Mouse (Mus musculus): ENCODE results near the gene Hoxb1. TPM values are rescaled to one million over a fixed set of nuclear protein-coding genes. Genes with fewer than 3 reads are reported as not detected.
A peak's percentile ranks its signal among the peaks of the same experiment; 100 is the strongest.

Hoxb1 gene
- polyA plus RNA-seq, 1 experiment from 2014 or later = 2.2 TPM

DNA sequence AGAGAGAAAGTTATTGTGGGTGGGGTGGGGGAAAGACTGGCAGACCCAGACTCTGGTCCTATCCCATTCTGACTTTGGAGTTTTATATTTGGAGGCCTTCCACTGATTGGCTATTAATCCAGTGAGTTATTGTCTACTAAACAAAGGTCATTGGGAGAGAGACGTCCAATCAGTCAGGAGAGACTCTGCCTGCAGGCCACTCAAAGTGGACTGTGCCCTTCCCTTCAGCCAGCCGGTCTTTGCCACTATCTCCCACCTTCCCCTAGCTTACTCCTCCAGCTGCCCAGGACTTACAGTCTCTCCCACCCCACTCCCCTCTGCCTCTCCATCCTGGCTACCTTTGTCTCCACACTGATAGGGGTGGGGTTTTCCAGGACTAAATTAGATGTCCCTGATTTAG is 29.0 kb upstream of the Hoxb1 start:
- H3K4me3 ChIP-seq = peak overlapping the region; percentile 42

GRCm38 (mm10) chr11:96337026-96337425 is 28.5 kb upstream of the Hoxb1 start:
- no peak for ATAC-seq (ENCODE audit: low FRiP score)
- Histone ChIP-seq H3K4me3 (peak overlapping the region; percentile 42), H3K4me1 (peaks cover 8% of the 10 kb centered on the region; the same call in 1 of the 2 replicates), H3K4me2 (replicated peaks) (peak overlapping the region; percentile 62), H3K27me3 (peaks cover 98% of the 10 kb centered on the region), H3K36me3 (no peaks in the 10 kb centered on the region), H3K9ac (peak overlapping the region; percentile 85), H3K27ac (peak overlapping the region; percentile 95), H3K9me3 (replicated peaks) (no peaks in the 10 kb centered on the region)
- 1% methylated on average over 6 of the region's 6 CpGs for WGBS

More for the DNA sequence above, 29.0 kb upstream of the Hoxb1 start:
- 0 out of 2 replicates have a peak, but pooled peaks have one; percentile 33 for ATAC-seq (ENCODE audit: low FRiP score)
- peak overlapping the region; percentile 62 for H3K4me2 ChIP-seq (replicated peaks)
- peak overlapping the region; percentile 95 for H3K27ac ChIP-seq
- peaks cover 100% of the 10 kb centered on the region for H3K27me3 ChIP-seq
- no peaks in the 10 kb centered on the region for H3K9me3 ChIP-seq (replicated peaks)
- H3K36me3 ChIP-seq = no peaks in the 10 kb centered on the region
- WGBS = 4% methylated on average over 2 of the region's 2 CpGs
- H3K9ac ChIP-seq = peak overlapping the region; percentile 85
- H3K4me1 ChIP-seq = peaks cover 8% of the 10 kb centered on the region; the same call in 1 of the 2 replicates

GRCm38 (mm10) chr11:96338957-96339855 is 26.3 kb upstream of the Hoxb1 start:
- H3K4me1 ChIP-seq = peaks cover 10% of the 10 kb centered on the region; the same call in 1 of the 2 replicates

GRCm38 (mm10) chr11:96340698-96341365 is 24.7 kb upstream of the Hoxb1 start:
- H3K4me1 ChIP-seq = peaks cover 21% of the 10 kb centered on the region
- H3K4me3 ChIP-seq = peak overlapping the region; percentile 42

More at GRCm38 (mm10) chr11:96338957-96339855, 26.3 kb upstream of the Hoxb1 start:
- Histone ChIP-seq H3K9ac (peak overlapping the region; percentile 85), H3K27ac (peak overlapping the region; percentile 95), H3K4me3 (peak overlapping the region; percentile 42), H3K27me3 (peaks cover 95% of the 10 kb centered on the region), H3K4me2 (replicated peaks) (peak overlapping the region; percentile 62), H3K36me3 (no peaks in the 10 kb centered on the region), H3K9me3 (replicated peaks) (no peaks in the 10 kb centered on the region)
- 14% methylated on average over 7 of the region's 7 CpGs for WGBS
- ATAC-seq (ENCODE audit: low FRiP score) = no peak

DNA sequence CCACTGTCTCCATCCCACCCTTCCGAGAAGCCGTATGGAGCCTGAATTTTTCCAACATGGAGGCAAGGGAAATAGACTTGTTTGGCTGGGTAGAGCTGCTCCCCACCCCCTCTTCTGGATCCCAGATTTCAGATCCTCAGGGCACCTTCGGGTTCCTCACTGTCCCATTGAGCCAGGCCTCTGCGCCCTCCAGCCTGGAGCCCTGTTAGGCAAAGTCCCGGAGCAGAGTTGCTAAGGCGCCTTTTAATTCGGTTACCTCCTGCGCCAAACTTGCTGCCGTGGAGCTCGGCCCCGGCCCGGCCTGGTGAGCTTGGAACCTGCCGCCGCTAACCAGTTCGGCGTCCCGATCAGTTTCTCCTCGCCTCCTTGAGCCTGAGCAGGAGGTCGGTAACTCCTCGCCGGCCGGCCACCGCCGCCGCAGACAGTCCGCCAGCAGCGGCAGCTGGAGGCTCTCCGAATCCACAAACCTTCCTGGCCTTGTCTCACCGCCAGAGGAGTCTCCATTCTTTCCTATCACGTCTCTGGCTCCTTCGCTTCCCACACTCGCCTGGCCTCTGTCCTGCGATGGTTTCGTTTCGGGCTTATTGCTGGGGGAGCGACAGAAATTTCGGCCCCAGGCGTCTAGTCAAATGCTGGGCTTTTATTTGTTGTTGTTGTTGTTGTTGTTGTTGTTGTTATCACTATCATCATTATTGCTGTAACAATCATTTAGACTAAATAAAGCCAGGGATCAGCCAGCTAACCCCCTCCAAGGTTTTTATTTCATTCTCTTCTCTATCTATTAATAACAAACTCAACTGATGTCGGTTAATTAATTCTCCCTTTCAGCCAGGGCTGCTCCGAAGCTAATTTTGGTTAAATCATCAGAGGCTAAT is 23.6 kb upstream of the Hoxb1 start:
- Histone ChIP-seq H3K9ac (peak overlapping the region; percentile 85), H3K27me3 (peaks cover 94% of the 10 kb centered on the region), H3K27ac (peak overlapping the region; percentile 95), H3K9me3 (replicated peaks) (no peaks in the 10 kb centered on the region), H3K4me3 (peak overlapping the region; percentile 42), H3K4me1 (peaks cover 26% of the 10 kb centered on the region), H3K36me3 (no peaks in the 10 kb centered on the region), H3K4me2 (replicated peaks) (peak overlapping the region; percentile 62)
- 2% methylated on average over 40 of the region's 40 CpGs for WGBS
- ATAC-seq (ENCODE audit: low FRiP score) = no peak

More at GRCm38 (mm10) chr11:96340698-96341365, 24.7 kb upstream of the Hoxb1 start:
- H3K27me3 ChIP-seq = peaks cover 94% of the 10 kb centered on the region
- ATAC-seq (ENCODE audit: low FRiP score) = peak; percentile 59
- no peaks in the 10 kb centered on the region for H3K36me3 ChIP-seq
- H3K27ac ChIP-seq = peak overlapping the region; percentile 95
- H3K9ac ChIP-seq = peak overlapping the region; percentile 85
- peak overlapping the region; percentile 62 for H3K4me2 ChIP-seq (replicated peaks)
- 1% methylated on average over 17 of the region's 36 CpGs for WGBS
- H3K9me3 ChIP-seq (replicated peaks) = no peaks in the 10 kb centered on the region

DNA sequence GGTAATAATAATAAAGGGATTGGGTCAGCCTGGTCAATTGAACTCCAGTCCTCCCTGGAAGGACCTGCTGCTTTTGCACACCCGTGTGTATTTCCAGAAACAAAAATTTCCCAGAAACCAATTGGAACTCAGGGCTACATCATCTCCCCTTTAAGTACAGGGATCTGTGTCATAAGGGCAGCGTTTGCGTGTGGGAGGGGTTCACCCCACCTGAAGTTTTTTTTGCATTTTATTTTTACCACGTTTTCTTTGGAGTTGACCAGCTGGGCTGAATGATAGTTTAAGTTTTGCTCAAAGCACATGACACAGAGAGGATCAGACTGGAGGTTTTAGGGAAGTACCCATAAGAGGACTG is 23.0 kb upstream of the Hoxb1 start:
- peaks cover 26% of the 10 kb centered on the region for H3K4me1 ChIP-seq
- H3K4me2 ChIP-seq (replicated peaks) = peak overlapping the region; percentile 62
- peak overlapping the region; percentile 85 for H3K9ac ChIP-seq
- 0% methylated on average over 4 of the region's 4 CpGs for WGBS
- H3K27me3 ChIP-seq = peaks cover 91% of the 10 kb centered on the region
- peak overlapping the region; percentile 42 for H3K4me3 ChIP-seq
- ATAC-seq (ENCODE audit: low FRiP score) = no peak
- H3K9me3 ChIP-seq (replicated peaks) = no peaks in the 10 kb centered on the region
- H3K27ac ChIP-seq = peak overlapping the region; percentile 95
- H3K36me3 ChIP-seq = no peaks in the 10 kb centered on the region

DNA sequence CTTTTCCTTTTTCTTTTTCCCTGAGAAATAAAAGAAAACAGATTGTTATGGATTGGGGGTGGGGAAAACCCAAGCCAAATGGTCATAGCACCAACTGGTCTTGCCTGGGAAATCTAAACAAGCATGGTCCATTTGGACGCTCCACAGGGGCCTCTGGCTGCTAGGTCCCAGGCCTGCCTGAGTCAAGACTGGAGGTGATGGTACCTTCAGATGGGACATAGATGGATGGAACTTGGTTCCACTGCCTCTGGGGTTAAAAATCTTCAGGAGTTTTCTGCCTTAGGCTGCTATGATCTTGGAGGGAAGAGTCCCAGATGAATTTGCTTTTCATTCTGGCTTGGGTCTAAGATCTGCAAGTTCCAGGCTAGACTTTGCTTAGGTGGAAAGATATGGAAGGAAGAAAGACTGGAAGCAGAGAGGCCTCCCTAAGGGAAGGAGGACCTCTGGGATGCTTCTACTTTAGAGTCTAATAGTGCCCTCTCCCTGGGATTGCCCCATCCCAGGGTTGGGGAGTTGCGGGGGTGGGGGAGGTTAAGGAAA is 22.3 kb upstream of the Hoxb1 start:
- H3K9ac ChIP-seq = peak overlapping the region; percentile 85
- peak overlapping the region; percentile 95 for H3K27ac ChIP-seq
- ATAC-seq (ENCODE audit: low FRiP score) = no peak
- WGBS = 8% methylated on average over 2 of the region's 2 CpGs
- H3K4me2 ChIP-seq (replicated peaks) = peak overlapping the region; percentile 62
- peaks cover 90% of the 10 kb centered on the region for H3K27me3 ChIP-seq
- H3K4me3 ChIP-seq = peak overlapping the region; percentile 42
- H3K36me3 ChIP-seq = no peaks in the 10 kb centered on the region
- H3K4me1 ChIP-seq = peaks cover 30% of the 10 kb centered on the region
- no peaks in the 10 kb centered on the region for H3K9me3 ChIP-seq (replicated peaks)

DNA sequence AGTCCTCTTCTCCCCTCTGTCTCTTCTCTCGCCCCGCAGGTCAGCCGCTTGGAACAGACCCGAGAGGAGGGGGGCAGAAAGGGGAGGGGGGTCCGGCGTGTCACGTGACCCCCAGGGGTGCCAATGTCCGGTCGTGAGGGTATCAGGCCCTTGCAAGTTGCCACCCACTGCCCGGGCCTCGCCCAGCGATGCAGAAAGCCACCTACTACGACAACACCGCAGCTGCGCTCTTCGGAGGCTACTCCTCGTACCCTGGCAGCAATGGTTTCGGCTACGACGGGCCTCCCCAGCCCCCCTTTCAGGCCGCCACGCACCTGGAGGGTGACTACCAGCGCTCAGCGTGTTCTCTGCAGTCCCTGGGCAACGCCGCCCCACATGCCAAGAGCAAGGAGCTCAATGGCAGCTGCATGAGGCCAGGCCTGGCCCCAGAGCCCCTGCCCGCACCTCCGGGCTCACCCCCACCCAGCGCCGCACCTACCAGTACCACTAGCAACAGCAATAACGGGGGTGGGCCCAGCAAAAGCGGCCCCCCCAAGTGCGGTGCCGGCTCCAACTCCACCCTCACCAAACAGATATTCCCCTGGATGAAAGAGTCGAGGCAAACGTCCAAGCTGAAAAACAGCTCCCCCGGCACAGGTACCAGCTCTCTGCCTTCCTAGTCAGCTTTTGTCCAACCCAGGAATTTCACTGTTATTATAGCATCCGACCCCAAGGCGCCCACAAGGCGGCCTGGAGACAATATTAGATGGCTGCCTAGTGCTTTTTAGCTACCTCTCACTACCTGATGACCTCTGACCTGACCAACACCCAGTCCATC is 21.3 kb upstream of the Hoxb1 start:
- WGBS = 2% methylated on average over 40 of the region's 40 CpGs
- peak overlapping the region; percentile 85 for H3K9ac ChIP-seq
- H3K4me2 ChIP-seq (replicated peaks) = peak overlapping the region; percentile 62
- ATAC-seq (ENCODE audit: low FRiP score) = peak; percentile 33; the same call in 1 of the 2 replicates
- peak overlapping the region; percentile 95 for H3K27ac ChIP-seq
- peaks cover 88% of the 10 kb centered on the region for H3K27me3 ChIP-seq
- H3K4me1 ChIP-seq = peaks cover 30% of the 10 kb centered on the region
- H3K9me3 ChIP-seq (replicated peaks) = no peaks in the 10 kb centered on the region
- peak overlapping the region; percentile 42 for H3K4me3 ChIP-seq
- no peaks in the 10 kb centered on the region for H3K36me3 ChIP-seq

DNA sequence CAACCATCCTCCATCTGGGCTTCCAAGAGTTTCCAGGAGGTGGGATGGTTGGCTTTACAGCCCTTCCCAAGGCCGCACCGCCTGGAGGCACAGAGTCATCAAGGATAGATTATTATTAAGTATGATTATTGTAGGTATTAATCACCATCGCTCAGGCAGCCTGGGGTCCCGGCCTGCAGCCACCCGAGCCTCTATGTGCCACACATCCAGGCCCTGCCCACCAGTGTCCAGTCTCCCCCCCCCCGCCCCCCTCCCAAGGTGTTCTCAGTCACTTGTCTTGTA is 20.7 kb upstream of the Hoxb1 start:
- peak overlapping the region; percentile 42 for H3K4me3 ChIP-seq
- H3K9ac ChIP-seq = peak overlapping the region; percentile 85
- H3K4me1 ChIP-seq = peaks cover 35% of the 10 kb centered on the region
- no peak for ATAC-seq (ENCODE audit: low FRiP score)
- no peaks in the 10 kb centered on the region for H3K9me3 ChIP-seq (replicated peaks)
- no peaks in the 10 kb centered on the region for H3K36me3 ChIP-seq
- peak overlapping the region; percentile 62 for H3K4me2 ChIP-seq (replicated peaks)
- 18% methylated on average over 6 of the region's 6 CpGs for WGBS
- peak overlapping the region; percentile 95 for H3K27ac ChIP-seq
- peaks cover 88% of the 10 kb centered on the region for H3K27me3 ChIP-seq

DNA sequence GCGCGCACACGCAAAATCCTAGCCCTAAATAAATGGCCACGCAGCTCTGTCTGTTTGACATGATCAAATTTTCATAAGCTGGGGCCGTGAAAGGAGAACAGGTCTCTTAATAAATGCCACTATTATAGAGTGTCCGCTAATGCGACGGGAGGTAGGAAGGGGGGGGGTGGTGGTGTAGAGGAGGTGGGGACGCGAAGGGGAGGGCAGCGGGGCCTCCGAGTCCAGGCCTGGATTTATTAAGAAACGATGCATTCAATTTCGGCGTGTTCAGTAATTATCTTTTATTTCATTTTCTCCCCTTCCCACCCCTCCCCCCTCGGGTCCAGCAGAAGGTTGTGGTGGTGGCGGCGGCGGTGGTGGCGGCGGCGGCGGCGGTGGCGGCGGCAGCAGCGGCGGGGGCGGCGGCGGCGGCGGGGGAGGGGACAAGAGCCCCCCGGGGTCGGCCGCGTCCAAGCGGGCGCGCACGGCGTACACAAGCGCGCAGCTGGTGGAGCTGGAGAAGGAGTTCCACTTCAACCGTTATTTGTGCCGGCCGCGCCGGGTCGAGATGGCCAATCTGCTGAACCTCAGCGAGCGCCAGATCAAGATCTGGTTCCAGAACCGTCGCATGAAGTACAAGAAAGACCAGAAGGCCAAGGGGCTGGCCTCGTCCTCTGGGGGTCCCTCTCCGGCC is 20.2 kb upstream of the Hoxb1 start:
- H3K4me3 ChIP-seq = peak overlapping the region; percentile 42
- no peak for ATAC-seq (ENCODE audit: low FRiP score)
- H3K4me1 ChIP-seq = peaks cover 39% of the 10 kb centered on the region
- H3K9ac ChIP-seq = peak overlapping the region; percentile 85
- peak overlapping the region; percentile 95 for H3K27ac ChIP-seq
- peak overlapping the region; percentile 62 for H3K4me2 ChIP-seq (replicated peaks)
- H3K36me3 ChIP-seq = no peaks in the 10 kb centered on the region
- peaks cover 87% of the 10 kb centered on the region for H3K27me3 ChIP-seq
- H3K9me3 ChIP-seq (replicated peaks) = no peaks in the 10 kb centered on the region
- under 1% methylated on average over 32 of the region's 56 CpGs for WGBS
